Mouse (Mus musculus): ENCODE results near the gene Olfr1511. TPM values are rescaled to one million over a fixed set of nuclear protein-coding genes. Genes with fewer than 3 reads are reported as not detected.
"Not testable (repeated sequence)": the region's sequence is repeated elsewhere in the genome, so short reads cannot be mapped to it uniquely, and the experiment has no call there.

Olfr1511 gene
- not detected in 2 replicates for polyA plus RNA-seq (2015; fragmentation: Nextera tagmentation; extraction: Ambion mirVana)

- no peak for ATAC-seq (ENCODE audit: low FRiP score, low TSS enrichment)
- H3K36me3 ChIP-seq (ENCODE audit: insufficient read depth, low read length) = no peaks in the 10 kb centered on the region
- H3K9ac ChIP-seq (replicated peaks; ENCODE audit: low read length) = no peak within 1 kb of the TSS
- H3K4me2 ChIP-seq (replicated peaks; ENCODE audit: low read depth, low read length) = no peak within 1 kb of the TSS
- WGBS = 79% methylated on average over 4 of the region's 4 CpGs
- H3K9me3 ChIP-seq (ENCODE audit: low read length) = no peaks in the 10 kb centered on the region
- no peak within 1 kb of the TSS for H3K4me3 ChIP-seq (ENCODE audit: low read length)
- H3K27ac ChIP-seq (ENCODE audit: low read length) = no peak within 1 kb of the TSS
- H3K27me3 ChIP-seq (ENCODE audit: insufficient read depth, low read length) = no peaks in the 10 kb centered on the region
- no peaks in the 10 kb centered on the region for H3K4me1 ChIP-seq (ENCODE audit: insufficient read depth, low read length)
Measured at GRCm38 (mm10) chr14:52397279-52397678, at the start of gene Olfr1511. Gene Olfr1511, minus strand, starts transcription at chr14:52397379.

GRCm38 (mm10) chr14:52442690-52443089 is 45.5 kb upstream of the Olfr1511 start, which contains the start of gene Olfr1509:
Gene Olfr1509, plus strand, starts transcription at chr14:52442990.
- Histone ChIP-seq H3K27ac (ENCODE audit: low read length) (no peak within 1 kb of the TSS), H3K27me3 (ENCODE audit: insufficient read depth, low read length) (no peaks in the 10 kb centered on the region), H3K36me3 (ENCODE audit: insufficient read depth, low read length) (no peaks in the 10 kb centered on the region), H3K9ac (replicated peaks; ENCODE audit: low read length) (no peak within 1 kb of the TSS), H3K4me2 (replicated peaks; ENCODE audit: low read depth, low read length) (no peak within 1 kb of the TSS), H3K4me3 (ENCODE audit: low read length) (no peak within 1 kb of the TSS), H3K4me1 (ENCODE audit: insufficient read depth, low read length) (no peaks in the 10 kb centered on the region), H3K9me3 (ENCODE audit: low read length) (no peaks in the 10 kb centered on the region)
- no peak for ATAC-seq (ENCODE audit: low FRiP score, low TSS enrichment)

- WGBS = 90% methylated on average over 1 of the region's 1 CpGs
- H3K4me2 ChIP-seq (replicated peaks; ENCODE audit: low read depth, low read length) = no peak overlapping the region
- H3K36me3 ChIP-seq (ENCODE audit: insufficient read depth, low read length) = no peaks in the 10 kb centered on the region
- H3K4me1 ChIP-seq (ENCODE audit: insufficient read depth, low read length) = no peaks in the 10 kb centered on the region
- ATAC-seq (ENCODE audit: low FRiP score, low TSS enrichment) = no peak
- H3K27me3 ChIP-seq (ENCODE audit: insufficient read depth, low read length) = no peaks in the 10 kb centered on the region
- H3K4me3 ChIP-seq (ENCODE audit: low read length) = no peak overlapping the region
- no peak overlapping the region for H3K9ac ChIP-seq (replicated peaks; ENCODE audit: low read length)
- no peaks in the 10 kb centered on the region for H3K9me3 ChIP-seq (ENCODE audit: low read length)
- no peak overlapping the region for H3K27ac ChIP-seq (ENCODE audit: low read length)
Measured at GRCm38 (mm10) chr14:52427686-52428085, 30.5 kb upstream of the Olfr1511 start.

- Histone ChIP-seq H3K27me3 (ENCODE audit: insufficient read depth, low read length) (no peaks in the 10 kb centered on the region), H3K27ac (ENCODE audit: low read length) (no peak within 1 kb of the TSS), H3K4me1 (ENCODE audit: insufficient read depth, low read length) (no peaks in the 10 kb centered on the region), H3K4me3 (ENCODE audit: low read length) (no peak within 1 kb of the TSS), H3K9ac (replicated peaks; ENCODE audit: low read length) (no peak within 1 kb of the TSS), H3K36me3 (ENCODE audit: insufficient read depth, low read length) (no peaks in the 10 kb centered on the region), H3K9me3 (ENCODE audit: low read length) (no peaks in the 10 kb centered on the region), H3K4me2 (replicated peaks; ENCODE audit: low read depth, low read length) (no peak within 1 kb of the TSS)
- ATAC-seq (ENCODE audit: low FRiP score, low TSS enrichment) = no peak
- WGBS = 92% methylated on average over 3 of the region's 3 CpGs
Measured at GRCm38 (mm10) chr14:52414273-52414672, 17.1 kb upstream of the Olfr1511 start, which contains the start of gene Olfr1510. Gene Olfr1510, minus strand, starts transcription at chr14:52414373.

GRCm38 (mm10) chr14:52410142-52410919 is 13.2 kb upstream of the Olfr1511 start:
- H3K27ac ChIP-seq (ENCODE audit: low read length); H3K9me3 ChIP-seq (ENCODE audit: low read length); H3K9ac ChIP-seq (replicated peaks; ENCODE audit: low read length); H3K27me3 ChIP-seq (ENCODE audit: insufficient read depth, low read length); H3K4me1 ChIP-seq (ENCODE audit: insufficient read depth, low read length); H3K4me3 ChIP-seq (ENCODE audit: low read length); H3K36me3 ChIP-seq (ENCODE audit: insufficient read depth, low read length); H3K4me2 ChIP-seq (replicated peaks; ENCODE audit: low read depth, low read length): not testable (repeated sequence)
- ATAC-seq (ENCODE audit: low FRiP score, low TSS enrichment) = peak; percentile 69; the same call in 1 of the 2 replicates
- 82% methylated on average over 7 of the region's 10 CpGs for WGBS

GRCm38 (mm10) chr14:52390084-52390848 is 6.9 kb downstream of the Olfr1511 start:
- 82% methylated on average over 9 of the region's 9 CpGs for WGBS
- not testable (repeated sequence) for H3K4me1 ChIP-seq (ENCODE audit: insufficient read depth, low read length); H3K36me3 ChIP-seq (ENCODE audit: insufficient read depth, low read length); H3K27me3 ChIP-seq (ENCODE audit: insufficient read depth, low read length); H3K4me2 ChIP-seq (replicated peaks; ENCODE audit: low read depth, low read length); H3K9me3 ChIP-seq (ENCODE audit: low read length); H3K9ac ChIP-seq (replicated peaks; ENCODE audit: low read length); H3K27ac ChIP-seq (ENCODE audit: low read length); H3K4me3 ChIP-seq (ENCODE audit: low read length)
- ATAC-seq (ENCODE audit: low FRiP score, low TSS enrichment) = peak; percentile 74

- Histone ChIP-seq H3K9ac (replicated peaks; ENCODE audit: low read length) (no peak within 1 kb of the TSS), H3K27me3 (ENCODE audit: insufficient read depth, low read length) (no peaks in the 10 kb centered on the region), H3K4me1 (ENCODE audit: insufficient read depth, low read length) (no peaks in the 10 kb centered on the region), H3K4me2 (replicated peaks; ENCODE audit: low read depth, low read length) (no peak within 1 kb of the TSS), H3K9me3 (ENCODE audit: low read length) (no peaks in the 10 kb centered on the region), H3K27ac (ENCODE audit: low read length) (no peak within 1 kb of the TSS), H3K36me3 (ENCODE audit: insufficient read depth, low read length) (no peaks in the 10 kb centered on the region), H3K4me3 (ENCODE audit: low read length) (no peak within 1 kb of the TSS)
- WGBS = 78% methylated on average over 2 of the region's 2 CpGs
- ATAC-seq (ENCODE audit: low FRiP score, low TSS enrichment) = no peak
Measured at GRCm38 (mm10) chr14:52379068-52379467, 18.1 kb downstream of the Olfr1511 start, which contains the start of gene Olfr1512. Gene Olfr1512, minus strand, starts transcription at chr14:52379168.

GRCm38 (mm10) chr14:52368741-52369140 is 28.4 kb downstream of the Olfr1511 start:
- Histone ChIP-seq H3K9me3 (ENCODE audit: low read length) (no peaks in the 10 kb centered on the region), H3K4me2 (replicated peaks; ENCODE audit: low read depth, low read length) (no peak overlapping the region), H3K27me3 (ENCODE audit: insufficient read depth, low read length) (no peaks in the 10 kb centered on the region), H3K36me3 (ENCODE audit: insufficient read depth, low read length) (no peaks in the 10 kb centered on the region), H3K9ac (replicated peaks; ENCODE audit: low read length) (no peak overlapping the region), H3K4me1 (ENCODE audit: insufficient read depth, low read length) (no peaks in the 10 kb centered on the region), H3K4me3 (ENCODE audit: low read length) (no peak overlapping the region), H3K27ac (ENCODE audit: low read length) (no peak overlapping the region)
- ATAC-seq (ENCODE audit: low FRiP score, low TSS enrichment) = no peak
- 89% methylated on average over 3 of the region's 3 CpGs for WGBS

GRCm38 (mm10) chr14:52356308-52356707 is 40.9 kb downstream of the Olfr1511 start, which contains the start of gene Olfr1513:
Gene Olfr1513, minus strand, starts transcription at chr14:52356408.
- 70% methylated on average over 4 of the region's 4 CpGs for WGBS
- no peaks in the 10 kb centered on the region for H3K4me1 ChIP-seq (ENCODE audit: insufficient read depth, low read length)
- no peak for ATAC-seq (ENCODE audit: low FRiP score, low TSS enrichment)
- no peak within 1 kb of the TSS for H3K27ac ChIP-seq (ENCODE audit: low read length)
- H3K27me3 ChIP-seq (ENCODE audit: insufficient read depth, low read length) = no peaks in the 10 kb centered on the region
- no peaks in the 10 kb centered on the region for H3K9me3 ChIP-seq (ENCODE audit: low read length)
- no peak within 1 kb of the TSS for H3K9ac ChIP-seq (replicated peaks; ENCODE audit: low read length)
- H3K4me2 ChIP-seq (replicated peaks; ENCODE audit: low read depth, low read length) = no peak within 1 kb of the TSS
- H3K4me3 ChIP-seq (ENCODE audit: low read length) = no peak within 1 kb of the TSS
- no peaks in the 10 kb centered on the region for H3K36me3 ChIP-seq (ENCODE audit: insufficient read depth, low read length)
